Mouse (Mus musculus): ENCODE measurements around the gene Tchp.

DNA sequence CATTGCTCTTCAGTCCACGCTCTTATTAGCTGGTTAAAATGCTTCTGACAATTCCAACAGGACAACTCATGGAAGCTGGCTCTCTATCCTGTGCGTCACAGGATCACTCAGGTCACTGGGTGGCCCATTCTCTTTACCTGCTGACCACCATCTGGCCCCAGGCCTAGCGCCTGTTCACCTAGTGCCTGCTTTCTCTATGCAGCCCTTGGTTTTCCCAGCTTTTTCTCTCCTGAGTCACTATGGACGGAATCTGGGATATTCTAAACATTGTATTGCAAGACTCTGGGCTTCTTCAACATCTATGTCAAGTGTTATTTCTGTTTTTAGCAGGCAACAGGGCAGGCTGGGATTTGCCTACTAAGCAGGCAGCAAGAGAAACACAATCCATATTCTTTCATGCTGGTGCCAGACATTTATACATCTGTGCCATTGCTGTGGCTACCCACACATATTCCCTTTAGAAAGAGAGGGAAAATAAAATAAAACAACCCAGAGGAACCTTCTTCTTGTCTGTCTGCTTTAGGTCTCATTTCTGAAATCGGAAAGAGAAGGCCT, 52.1 kb downstream of the Tchp start:
- no peak for TF ChIP-seq CTCF (IDR thresholded peaks at IDR 0.05; ENCODE audit: insufficient read depth, low read depth, low read length)
- no peak for TF ChIP-seq POLR2A (IDR thresholded peaks at IDR 0.05; ENCODE audit: insufficient read depth, low read depth, low read length)
